Mouse (Mus musculus) kidney, adult 2 months (tissue): ENCODE measurements at regions not wholly inside any gene's neighbourhood (a gene's known extent, or its start where the extent isn't known, plus 50 kb on each side); places are given as distances from the start of the nearest gene placed in this dataset.
A peak's percentile ranks its signal among the peaks of the same experiment; 100 is the strongest.

Source experiments
- CTCF ChIP-seq: fragments of 200-500 bp; conservative IDR thresholded peaks from 2 replicates; pipeline ENCODE4 v1.5.1; 2011; ENCODE audit warnings: low read depth, mild to moderate bottlenecking, control low read depth, low read length, moderate library complexity, mixed read lengths; ENCODE audit not compliant: insufficient read depth, insufficient read length
- POLR2A ChIP-seq: fragments of 200-500 bp; IDR thresholded peaks from one replicate; pipeline ENCODE4 v1.6.1; 2011; ENCODE audit warnings: low read depth, low read length, control low read depth

DNA sequence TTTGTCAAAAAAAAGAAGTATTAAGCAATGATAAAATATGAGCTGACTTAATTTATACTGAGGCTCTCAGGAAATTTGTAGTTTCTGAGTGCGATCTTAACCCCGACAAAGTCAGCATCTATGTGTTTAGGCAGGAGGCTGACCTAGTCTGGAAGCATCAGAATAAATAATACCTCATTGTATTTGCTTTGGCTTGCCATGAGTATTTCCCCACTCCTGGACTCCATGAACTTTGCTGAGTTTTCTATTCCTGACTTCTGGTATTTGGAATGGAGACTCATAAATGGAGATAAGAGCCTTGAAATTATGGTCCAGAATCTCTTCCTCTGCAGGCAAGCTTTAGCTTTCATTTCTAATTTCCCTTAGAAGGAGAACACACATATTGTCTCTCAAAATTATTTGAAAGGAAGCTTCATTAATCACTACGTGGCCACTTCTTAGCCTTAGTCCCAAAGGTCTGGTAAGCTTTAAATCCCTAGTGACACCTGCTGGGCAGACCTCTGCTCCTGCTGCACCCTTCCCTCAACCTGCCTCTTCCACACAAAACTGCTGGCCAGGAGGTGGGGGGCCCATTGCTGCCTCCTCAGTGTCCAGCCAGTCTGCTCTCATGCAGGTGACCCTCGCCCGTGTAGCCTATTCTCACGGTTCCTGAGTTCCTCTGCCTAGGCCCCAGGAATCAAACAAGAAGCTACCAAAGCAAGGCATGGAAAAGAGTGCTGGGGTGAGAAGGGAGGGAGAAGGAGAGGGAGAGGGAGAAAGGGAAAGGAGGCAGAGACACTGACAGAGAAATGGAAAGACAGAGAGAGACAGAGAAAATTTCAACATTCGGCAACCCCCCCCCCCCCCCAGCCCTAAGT is 173.6 kb upstream of the Klf12 start:
- TF ChIP-seq CTCF (peak; percentile 68), POLR2A (no peak)
